Mouse (Mus musculus) midbrain, embryonic 11.5 days (tissue): Measurements from ENCODE around the gene Ebf1. TPM values are rescaled to one million over a fixed set of nuclear protein-coding genes. Genes with fewer than 3 reads are reported as not detected.

Source experiments
- ATAC-seq: fragments of 200-750 bp; cut with Nextera tagmentation; 2 replicates; pipeline ENCODE4 v1.8.0; 2017; ENCODE audit warnings: moderate TSS enrichment, moderate library complexity; ENCODE audit not compliant: low FRiP score
- DNase-seq: peaks from one replicate; pipeline ENCODE4 v3.0.0; 2015; ENCODE audit warnings: low spot score; ENCODE audit errors: missing footprints
- H3K27ac ChIP-seq: fragments of 300-500 bp; sonication (generic); 2 replicates; pipeline ENCODE4 v1.5.1; 2014; ENCODE audit warnings: low read depth, low read length
- H3K27me3 ChIP-seq: fragments of 300-500 bp; sonication (generic); 2 replicates; pipeline ENCODE4 v1.6.1; 2014; ENCODE audit warnings: mild to moderate bottlenecking, low read length, moderate library complexity, mixed read lengths; ENCODE audit not compliant: control insufficient read depth, insufficient read depth
- H3K36me3 ChIP-seq: fragments of 300-500 bp; sonication (generic); 2 replicates; pipeline ENCODE4 v1.6.1; 2014; ENCODE audit warnings: mild to moderate bottlenecking, low read length, moderate library complexity, mixed read lengths; ENCODE audit not compliant: control insufficient read depth, insufficient read depth
- H3K4me1 ChIP-seq: fragments of 300-500 bp; sonication (generic); 2 replicates; pipeline ENCODE4 v1.6.1; 2014; ENCODE audit warnings: low read length; ENCODE audit not compliant: control insufficient read depth, insufficient read depth
- H3K4me2 ChIP-seq: fragments of 300-500 bp; sonication (generic); 2 replicates; pipeline ENCODE4 v1.6.1; 2014; ENCODE audit warnings: mild to moderate bottlenecking, moderate library complexity
- H3K4me3 ChIP-seq: fragments of 300-500 bp; sonication (generic); 2 replicates; pipeline ENCODE4 v1.5.1; 2014; ENCODE audit warnings: low read depth, low read length
- H3K9ac ChIP-seq: fragments of 300-500 bp; sonication (generic); 2 replicates; pipeline ENCODE4 v1.6.1; 2014; ENCODE audit warnings: low read length
- H3K9me3 ChIP-seq: fragments of 300-500 bp; sonication (generic); 2 replicates; pipeline ENCODE4 v1.6.1; 2016; ENCODE audit warnings: low read length; ENCODE audit not compliant: control insufficient read depth
- WGBS: fragments of 180-500 bp; shearing (Covaris S2); extraction: QIAGEN DNeasy Blood & Tissue Kit; methylation state at CpG from one replicate; pipeline ENCODE4 v1.1.7; 2014; 5-methylcytosine and 5-hydroxymethylcytosine counted together
- polyA plus RNA-seq: library from polyadenylated mRNA; unstranded; fragments of >200 nt; fragmentation: Nextera tagmentation; extraction: Ambion mirVana; gene quantifications from 2 replicates; pipeline ENCODE4 v1.2.1, GENCODE M21; 2014

Gene Ebf1
- polyA plus RNA-seq, 1 experiment from 2014 or later: 73.8 TPM

DNA sequence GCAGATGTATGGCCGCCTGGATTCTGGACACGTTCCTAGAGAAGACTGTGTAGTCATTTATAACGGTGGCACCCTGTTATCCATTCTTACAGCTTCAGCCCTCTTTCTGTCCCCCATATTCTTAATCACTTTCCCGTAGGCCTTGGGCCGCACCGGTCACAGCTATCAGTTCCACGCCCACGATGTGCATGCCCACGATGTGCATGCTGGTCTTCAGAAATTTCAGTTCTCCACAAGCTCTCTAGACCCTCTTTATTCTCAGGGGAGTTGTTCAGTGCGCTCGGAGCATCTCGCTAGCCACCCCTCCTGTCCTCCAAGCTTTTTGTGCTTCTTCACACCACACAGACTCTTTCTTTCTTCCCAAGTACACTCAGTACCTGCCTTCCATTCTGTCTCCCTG is 69.3 kb downstream of the Ebf1 start:
- Histone ChIP-seq H3K36me3 (no peaks in the 10 kb centered on the region), H3K27ac (no peak overlapping the region), H3K4me2 (no peak overlapping the region), H3K27me3 (no peaks in the 10 kb centered on the region), H3K4me1 (peaks cover 13% of the 10 kb centered on the region), H3K4me3 (no peak overlapping the region), H3K9ac (no peak overlapping the region), H3K9me3 (no peaks in the 10 kb centered on the region)
- WGBS: 84% methylated on average over 12 of the region's 12 CpGs
- peak; percentile 89 for DNase-seq
- no peak for ATAC-seq

DNA sequence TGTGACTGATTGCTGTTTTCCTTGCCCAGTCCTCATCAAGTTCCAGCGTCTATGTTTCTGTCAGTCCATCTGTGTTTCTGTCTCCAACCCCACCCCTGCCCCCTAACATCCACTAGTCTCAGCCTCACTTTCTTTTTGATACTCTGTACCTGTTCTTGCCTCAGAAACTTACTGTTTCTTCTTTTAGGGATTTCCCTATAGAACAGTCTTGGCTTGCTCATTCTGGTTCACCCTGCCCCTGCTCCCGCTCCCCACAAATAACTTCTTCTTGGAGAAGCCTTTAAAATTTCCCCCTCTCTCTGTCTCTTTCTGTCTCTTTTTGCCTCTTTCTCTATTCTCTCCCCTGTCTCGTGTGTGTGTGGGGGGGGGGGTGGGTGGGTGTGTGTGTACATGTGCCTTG is 71.4 kb downstream of the Ebf1 start:
- DNase-seq: no peak
- no peaks in the 10 kb centered on the region for H3K9me3 ChIP-seq
- H3K9ac ChIP-seq: no peak overlapping the region
- H3K4me3 ChIP-seq: no peak overlapping the region
- H3K36me3 ChIP-seq: no peaks in the 10 kb centered on the region
- no peak overlapping the region for H3K4me2 ChIP-seq
- no peak overlapping the region for H3K27ac ChIP-seq
- H3K4me1 ChIP-seq: peaks cover 5% of the 10 kb centered on the region; the same call in 1 of the 2 replicates
- no peak for ATAC-seq
- no peaks in the 10 kb centered on the region for H3K27me3 ChIP-seq
- WGBS: 82% methylated on average over 3 of the region's 3 CpGs

DNA sequence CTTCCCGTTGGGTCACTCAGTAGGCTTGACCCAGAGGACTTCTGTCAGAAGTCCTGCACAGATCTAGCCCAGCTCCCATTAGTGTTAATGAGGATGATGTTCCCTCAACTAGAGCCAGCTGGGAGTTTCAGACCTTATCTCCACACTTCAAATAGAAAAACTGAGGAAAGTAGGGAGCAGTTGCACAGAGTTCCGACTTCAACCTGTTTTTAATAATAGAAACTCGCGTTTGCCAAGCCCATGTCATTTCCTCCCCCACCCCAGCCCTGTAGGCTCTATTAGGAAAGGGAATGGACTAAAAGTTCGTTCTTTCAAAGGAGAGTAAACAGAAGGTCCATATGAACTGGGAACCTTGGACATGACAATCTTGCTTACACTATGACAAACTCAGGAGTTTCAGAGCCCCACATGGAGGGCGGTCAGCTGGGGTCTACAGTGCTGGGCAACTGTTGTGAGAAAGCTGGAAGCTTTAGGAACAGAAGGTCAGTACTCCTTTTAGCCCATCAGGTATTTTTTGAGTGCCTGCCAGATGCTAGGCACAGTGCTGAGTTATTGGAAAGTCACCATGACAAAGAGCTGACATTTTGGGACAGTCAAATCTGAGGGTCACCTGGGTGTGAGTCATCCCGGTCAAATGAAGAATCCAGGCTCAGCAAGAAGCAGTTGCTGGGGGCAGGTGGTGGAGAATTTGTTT is 72.6 kb downstream of the Ebf1 start:
- Histone ChIP-seq H3K4me2 (no peak overlapping the region), H3K9me3 (no peaks in the 10 kb centered on the region), H3K36me3 (no peaks in the 10 kb centered on the region), H3K4me1 (no peaks in the 10 kb centered on the region; the same call in 1 of the 2 replicates), H3K27ac (no peak overlapping the region), H3K27me3 (no peaks in the 10 kb centered on the region), H3K4me3 (no peak overlapping the region), H3K9ac (no peak overlapping the region)
- WGBS: 83% methylated on average over 7 of the region's 7 CpGs
- DNase-seq (no peak), ATAC-seq (no peak)

DNA sequence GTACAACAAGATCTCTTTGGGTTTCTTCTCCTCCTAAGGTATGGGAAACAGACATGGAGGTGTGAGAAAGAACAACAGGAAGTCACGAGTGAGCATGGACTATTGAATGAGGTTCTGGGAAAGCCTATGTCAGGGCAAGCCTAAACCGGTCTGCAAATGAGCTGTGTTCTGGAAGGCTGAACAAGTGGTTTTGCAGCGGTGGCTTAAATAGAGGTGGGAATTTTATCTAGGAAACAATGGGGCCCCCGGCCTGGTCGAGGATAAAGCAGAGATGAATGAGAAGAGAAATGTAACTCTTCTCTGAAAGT is 73.1 kb downstream of the Ebf1 start:
- Histone ChIP-seq H3K36me3 (no peaks in the 10 kb centered on the region), H3K27ac (no peak overlapping the region), H3K4me1 (no peaks in the 10 kb centered on the region), H3K9me3 (no peaks in the 10 kb centered on the region), H3K27me3 (no peaks in the 10 kb centered on the region), H3K9ac (no peak overlapping the region), H3K4me2 (no peak overlapping the region), H3K4me3 (no peak overlapping the region)
- ATAC-seq (no peak), DNase-seq (no peak)
- 80% methylated on average over 5 of the region's 5 CpGs for WGBS

DNA sequence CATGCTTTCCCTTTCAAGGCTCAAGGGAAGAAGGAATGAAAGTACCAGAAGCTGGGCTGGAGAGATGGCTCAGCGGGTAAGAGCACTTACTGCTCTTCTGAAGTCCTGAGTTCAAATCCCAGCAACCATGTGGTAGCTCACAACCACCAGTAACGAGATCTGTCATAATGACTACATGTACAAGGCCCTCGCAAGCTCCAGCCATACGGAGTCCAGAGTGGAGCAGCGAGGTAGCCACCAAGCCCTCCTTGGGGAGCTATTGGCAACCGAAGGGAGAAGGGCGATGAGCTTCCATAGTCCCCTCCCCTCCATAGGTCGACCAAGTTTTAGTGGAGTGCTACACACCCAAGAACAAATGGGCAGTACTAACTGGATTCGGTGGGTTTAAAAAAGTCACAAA is 78.3 kb downstream of the Ebf1 start:
- WGBS: 93% methylated on average over 9 of the region's 9 CpGs
- H3K9ac ChIP-seq: no peak overlapping the region
- H3K27ac ChIP-seq: no peak overlapping the region
- H3K27me3 ChIP-seq: no peaks in the 10 kb centered on the region
- ATAC-seq (no peak), DNase-seq (peak; percentile 80)
- H3K4me1 ChIP-seq: peaks cover 6% of the 10 kb centered on the region
- H3K4me3 ChIP-seq: no peak overlapping the region
- no peaks in the 10 kb centered on the region for H3K36me3 ChIP-seq
- H3K9me3 ChIP-seq: no peaks in the 10 kb centered on the region
- no peak overlapping the region for H3K4me2 ChIP-seq

DNA sequence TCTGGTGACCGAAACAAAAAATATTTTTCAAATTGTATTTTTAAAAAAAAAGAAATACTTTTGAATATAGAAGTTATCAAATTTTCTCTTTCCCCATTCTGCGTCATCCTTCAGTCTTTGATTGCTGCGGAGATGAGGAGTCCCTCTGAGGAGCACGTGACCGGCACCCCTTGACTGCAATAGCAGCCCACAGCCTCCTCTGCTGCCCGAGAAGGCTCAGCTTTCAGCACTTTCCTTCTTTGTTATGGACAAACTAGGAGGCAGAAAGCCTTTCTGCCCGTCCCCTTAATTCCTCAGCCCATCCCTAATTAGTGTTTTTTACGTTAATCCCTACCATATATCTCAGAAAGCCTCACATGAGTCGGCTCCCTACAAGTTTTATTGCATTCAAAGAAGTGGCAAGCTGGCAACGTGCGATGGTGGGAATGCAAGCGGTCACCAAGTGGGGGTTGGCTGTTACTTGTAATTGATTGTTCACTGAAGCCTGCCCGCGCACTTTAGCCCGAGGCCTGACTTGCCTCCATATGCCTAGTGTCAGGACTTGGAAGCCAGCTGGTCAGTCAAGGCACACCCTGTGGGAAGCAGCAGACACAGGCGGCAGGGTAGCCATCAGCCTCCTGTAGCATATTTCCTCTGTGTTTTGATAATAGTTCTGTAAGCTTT is 79.6 kb downstream of the Ebf1 start:
- Histone ChIP-seq H3K27me3 (no peaks in the 10 kb centered on the region), H3K4me1 (peaks cover 12% of the 10 kb centered on the region), H3K36me3 (no peaks in the 10 kb centered on the region), H3K9ac (peak overlapping the region; percentile 46), H3K27ac (peak overlapping the region; percentile 40; the same call in 1 of the 2 replicates), H3K4me2 (peak overlapping the region; percentile 34; the same call in 1 of the 2 replicates), H3K9me3 (no peaks in the 10 kb centered on the region), H3K4me3 (no peak overlapping the region)
- ATAC-seq (peak; percentile 88), DNase-seq (peak; percentile 91)
- 7% methylated on average over 16 of the region's 16 CpGs for WGBS

DNA sequence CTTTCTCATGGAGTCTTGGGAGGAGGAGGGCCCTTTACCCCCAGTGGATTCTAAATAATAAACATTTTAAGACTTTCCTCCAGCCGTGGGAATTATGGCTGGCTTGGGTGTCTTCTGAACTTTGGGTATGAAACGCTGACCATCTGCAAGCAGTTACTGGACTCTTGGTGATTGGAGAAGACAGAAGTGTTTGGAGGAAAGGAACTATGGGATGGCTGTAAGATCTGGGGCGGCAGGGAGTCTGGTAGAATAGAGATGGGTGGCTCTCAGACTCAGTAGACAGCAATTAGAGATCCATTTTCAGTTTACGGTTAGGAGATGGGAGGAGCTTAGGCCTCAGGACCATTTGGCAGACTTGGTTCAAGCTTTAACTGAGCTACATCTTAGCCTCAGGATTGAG is 83.1 kb downstream of the Ebf1 start:
- peaks cover 12% of the 10 kb centered on the region for H3K4me1 ChIP-seq
- no peak overlapping the region for H3K9ac ChIP-seq
- no peak overlapping the region for H3K27ac ChIP-seq
- H3K36me3 ChIP-seq: no peaks in the 10 kb centered on the region
- ATAC-seq: no peak
- peak; percentile 81 for DNase-seq
- no peaks in the 10 kb centered on the region for H3K27me3 ChIP-seq
- H3K4me3 ChIP-seq: no peak overlapping the region
- H3K4me2 ChIP-seq: no peak overlapping the region
- no peaks in the 10 kb centered on the region for H3K9me3 ChIP-seq
- WGBS: 74% methylated on average over 4 of the region's 4 CpGs

- peaks cover 12% of the 10 kb centered on the region for H3K4me1 ChIP-seq
- 0 out of 2 replicates have a peak overlapping the region, but pooled peaks have one; percentile 6 for H3K27ac ChIP-seq
Observed at GRCm38 (mm10) chr11:44701221-44701810, 84.2 kb downstream of the Ebf1 start.

GRCm38 (mm10) chr11:44701864-44702263 is 84.7 kb downstream of the Ebf1 start:
- no peaks in the 10 kb centered on the region for H3K9me3 ChIP-seq
- H3K27me3 ChIP-seq: no peaks in the 10 kb centered on the region
- ATAC-seq: no peak
- H3K4me1 ChIP-seq: peaks cover 7% of the 10 kb centered on the region
- H3K27ac ChIP-seq: no peak overlapping the region
- 61% methylated on average over 1 of the region's 1 CpGs for WGBS
- DNase-seq: no peak
- H3K9ac ChIP-seq: no peak overlapping the region
- H3K36me3 ChIP-seq: no peaks in the 10 kb centered on the region
- no peak overlapping the region for H3K4me3 ChIP-seq
- no peak overlapping the region for H3K4me2 ChIP-seq

More at GRCm38 (mm10) chr11:44701221-44701810, 84.2 kb downstream of the Ebf1 start:
- 60% methylated on average over 11 of the region's 11 CpGs for WGBS
- Histone ChIP-seq H3K9me3 (no peaks in the 10 kb centered on the region), H3K27me3 (no peaks in the 10 kb centered on the region), H3K4me3 (no peak overlapping the region), H3K36me3 (no peaks in the 10 kb centered on the region), H3K9ac (no peak overlapping the region), H3K4me2 (no peak overlapping the region)
- no peak for ATAC-seq
- peak; percentile 80 for DNase-seq
